Mouse (Mus musculus) retina, embryonic 14.5 days (tissue): ENCODE results near the gene Slc12a8.

Experiments used
- DNase-seq: peaks from one replicate; pipeline ENCODE4 v3.0.0-alpha.2; 2015; ENCODE audit warnings: low spot score

Slc12a8 gene

GRCm38 (mm10) chr16:33675151-33675847, 158.2 kb downstream of the Slc12a8 start:
- DNase-seq = no peak

- DNase-seq = no peak
These were observed 158.7 kb downstream of the Slc12a8 start for GRCm38 (mm10) chr16:33675848-33676184.

GRCm38 (mm10) chr16:33676347-33677312, 159.5 kb downstream of the Slc12a8 start:
- no peak for DNase-seq

- no peak for DNase-seq
These were observed 160.2 kb downstream of the Slc12a8 start for GRCm38 (mm10) chr16:33677313-33677690.

DNA sequence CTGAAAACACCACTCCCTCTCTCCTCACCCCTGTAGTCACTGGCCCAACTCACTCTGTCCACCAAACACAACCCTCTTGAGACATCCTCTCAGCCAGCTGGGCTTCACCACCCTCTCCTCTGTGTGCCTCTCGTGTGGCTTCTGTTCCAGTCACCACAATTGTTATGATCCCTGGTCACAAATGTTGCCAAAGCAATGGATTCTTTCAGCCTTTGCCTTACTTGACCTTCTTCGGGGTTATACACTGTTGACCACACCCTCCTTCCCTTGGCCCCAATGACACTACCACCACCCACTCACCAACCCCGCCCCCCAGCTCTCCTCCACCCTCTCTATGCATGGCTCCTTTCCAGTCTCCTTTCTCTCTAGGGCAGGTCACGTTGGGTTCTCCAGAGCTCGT, 160.8 kb downstream of the Slc12a8 start:
- no peak for DNase-seq

GRCm38 (mm10) chr16:33680271-33680670, 163.1 kb downstream of the Slc12a8 start:
- no peak for DNase-seq

DNA sequence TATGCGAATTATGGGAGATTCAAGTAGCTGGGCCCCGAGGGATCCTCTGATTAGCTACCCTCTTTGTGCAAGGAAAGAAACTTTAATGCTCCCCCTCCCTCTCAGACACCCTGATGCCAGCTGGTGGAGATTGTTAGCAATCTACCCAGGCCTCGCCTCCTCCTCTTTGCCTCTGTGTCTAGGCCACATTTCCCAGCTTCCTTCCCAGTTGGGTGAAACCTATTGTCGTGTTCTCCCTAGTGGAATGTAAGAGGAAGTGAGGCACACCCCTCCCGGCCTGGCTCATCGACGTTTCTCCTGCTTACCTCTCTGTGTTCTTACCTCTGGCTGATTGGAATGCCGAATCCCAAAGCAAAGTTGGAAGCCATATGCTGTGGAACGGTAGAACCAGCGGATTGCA, 163.7 kb downstream of the Slc12a8 start:
- peak; percentile 20 for DNase-seq

DNA sequence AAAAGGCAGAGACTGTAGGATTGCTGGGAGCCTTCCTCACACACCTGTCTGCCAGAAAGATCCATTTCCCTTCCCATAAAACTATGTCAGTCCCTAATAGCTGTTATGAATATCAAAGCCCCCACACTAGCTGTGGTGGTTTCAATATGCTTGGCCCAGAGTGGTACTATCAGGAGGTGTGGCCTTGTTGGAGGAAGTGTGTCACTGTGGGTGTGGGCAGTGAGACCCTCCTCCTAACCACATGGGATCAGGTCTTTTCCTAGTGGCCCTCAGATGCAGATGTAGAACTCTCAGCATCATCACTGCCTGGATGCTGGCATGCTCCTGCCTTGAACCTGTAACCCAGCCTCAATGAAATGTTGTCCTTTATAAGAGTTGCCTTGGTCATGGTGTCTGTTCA, 164.5 kb downstream of the Slc12a8 start:
- no peak for DNase-seq

GRCm38 (mm10) chr16:33682651-33683050, 165.5 kb downstream of the Slc12a8 start:
- DNase-seq = no peak

GRCm38 (mm10) chr16:33683206-33684161, 166.4 kb downstream of the Slc12a8 start:
- peak; percentile 41 for DNase-seq

DNA sequence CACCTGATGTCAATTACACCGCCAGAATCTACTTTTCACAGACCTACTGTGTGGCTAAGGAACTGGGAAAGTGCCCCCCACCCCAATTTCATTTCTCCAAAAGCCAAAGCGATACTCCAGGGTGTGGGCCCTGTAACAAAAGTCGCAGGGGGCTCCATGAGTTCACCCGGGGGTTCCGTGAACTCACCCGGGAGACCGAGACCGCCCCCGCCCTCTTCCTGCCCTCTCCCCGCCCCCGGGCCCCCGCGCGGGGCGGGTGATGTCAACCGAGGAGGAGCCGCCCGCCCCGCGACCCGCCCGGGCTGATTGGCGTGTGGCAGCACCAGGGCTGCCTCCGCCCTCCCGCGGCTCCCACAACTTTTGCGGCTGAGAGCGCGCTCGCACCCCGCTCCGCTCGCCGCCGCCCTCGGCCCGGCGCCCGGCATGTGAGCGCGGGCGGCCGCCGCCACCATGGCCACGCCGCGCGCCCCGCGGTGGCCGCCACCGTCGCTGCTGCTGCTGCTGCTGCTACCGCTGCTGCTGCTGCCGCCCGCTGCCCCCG, 167.1 kb downstream of the Slc12a8 start, which contains the start of gene Heg1:
Gene Heg1, plus strand, starts transcription at position 209 of the 541 bp plus-strand sequence.
- peak; percentile 74 for DNase-seq

DNA sequence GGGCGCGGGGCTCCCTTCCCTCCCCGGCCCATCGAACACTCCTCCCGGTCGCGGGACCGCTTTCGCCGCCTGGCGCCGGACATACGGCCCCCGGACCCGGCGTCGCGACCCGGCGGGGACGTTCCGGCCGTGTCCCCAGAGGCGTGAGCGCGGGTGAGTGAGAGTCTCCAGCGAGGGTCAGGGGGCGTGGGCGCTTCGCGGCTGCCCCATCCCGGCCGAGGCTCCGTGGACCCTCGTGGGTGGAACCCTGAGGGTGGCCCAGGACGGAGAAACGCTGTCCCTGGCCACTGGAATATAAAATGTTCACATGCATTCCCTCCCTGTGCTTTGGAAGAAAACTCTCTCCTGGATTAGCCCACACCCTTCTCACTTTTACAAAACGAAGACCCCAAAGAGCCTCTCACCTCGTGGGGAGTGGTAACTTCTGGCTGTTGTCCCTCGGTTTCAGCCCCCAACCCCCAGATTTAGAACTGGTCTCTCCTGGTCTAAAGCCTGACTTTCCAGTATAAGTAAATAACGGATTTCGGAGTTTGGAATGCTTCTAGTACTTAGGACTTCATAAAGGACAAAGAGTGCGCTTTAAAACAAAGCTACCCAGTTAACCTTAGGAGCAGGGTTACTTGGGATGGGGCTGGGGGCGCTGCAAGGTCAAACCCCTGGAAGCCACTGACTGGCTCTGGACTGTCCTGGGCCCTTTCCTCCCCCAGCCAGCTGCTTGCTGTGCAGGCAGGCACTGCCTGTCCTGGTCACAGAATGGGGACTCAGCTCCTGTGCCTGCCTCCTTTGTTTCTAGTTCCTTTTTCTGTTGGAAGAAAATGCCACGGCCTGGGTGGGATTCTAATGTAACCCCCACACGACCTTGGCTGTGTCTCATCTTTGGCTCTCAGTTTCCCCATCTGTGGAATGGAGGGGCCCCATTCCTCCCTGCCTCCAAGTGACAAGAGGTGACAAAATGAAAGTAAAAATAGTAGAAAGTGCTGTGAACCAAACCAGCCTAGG, 167.9 kb downstream of the Slc12a8 start:
- DNase-seq = peak; percentile 40

GRCm38 (mm10) chr16:33686056-33686455, 168.9 kb downstream of the Slc12a8 start:
- no peak for DNase-seq

- DNase-seq = no peak
These were observed 170.6 kb downstream of the Slc12a8 start for GRCm38 (mm10) chr16:33687724-33688123.

DNA sequence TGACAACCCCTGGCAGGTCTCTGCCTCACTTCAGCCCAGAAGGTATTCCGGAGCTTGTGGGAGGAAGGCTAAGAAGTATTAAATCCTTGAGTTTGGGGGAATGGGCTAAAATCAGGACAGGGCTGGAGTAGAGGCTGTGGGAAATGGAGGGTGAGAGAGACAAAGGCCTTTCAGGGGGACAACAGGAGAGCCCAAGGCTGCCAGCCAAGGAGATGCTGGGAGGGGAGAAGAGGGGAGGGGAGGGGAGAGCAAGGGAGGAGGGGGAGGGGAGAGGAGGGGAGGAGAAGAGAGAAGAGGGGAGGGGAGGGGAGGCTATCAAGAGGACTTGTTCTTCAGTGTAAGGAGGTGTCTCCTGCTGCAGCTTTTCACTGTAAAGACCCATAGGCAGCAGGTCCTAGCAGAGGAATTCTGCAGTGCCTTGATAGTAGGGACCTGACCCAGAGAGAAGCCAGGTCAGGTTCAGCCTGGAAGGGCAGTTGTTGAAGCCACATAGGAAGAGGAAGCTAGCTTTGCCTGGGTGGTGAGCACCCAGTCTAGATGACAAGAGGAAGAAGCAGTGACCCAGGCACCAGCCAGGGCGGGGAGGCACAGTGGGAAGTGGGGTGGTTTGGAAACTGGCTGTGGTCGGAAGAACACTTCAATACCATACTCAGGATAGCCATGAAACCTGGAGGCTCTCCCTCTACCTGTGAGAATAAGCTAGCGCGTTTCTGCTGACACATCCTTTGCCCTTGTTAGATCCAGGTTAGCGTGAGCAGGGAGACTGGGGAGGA, 174.0 kb downstream of the Slc12a8 start:
- DNase-seq = no peak

DNA sequence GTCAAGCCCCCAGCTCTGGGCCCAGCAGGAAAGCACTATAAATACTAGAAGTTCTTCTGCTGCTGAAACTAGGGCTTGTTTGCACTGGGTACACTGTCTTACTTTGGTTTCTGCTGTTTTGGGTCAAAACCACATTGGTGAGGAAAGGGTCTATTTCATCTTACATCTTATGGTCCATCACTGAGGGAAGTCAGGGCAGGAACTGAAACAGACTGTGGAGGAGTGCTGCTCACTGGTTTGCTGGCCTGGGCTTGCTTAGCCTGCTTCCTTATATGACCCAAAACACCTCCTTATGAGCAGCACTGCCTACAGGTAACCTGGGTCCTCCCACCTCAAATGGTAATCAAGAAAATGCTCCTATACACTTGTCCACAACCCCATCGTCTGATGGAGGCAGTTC, 176.4 kb downstream of the Slc12a8 start:
- no peak for DNase-seq

DNA sequence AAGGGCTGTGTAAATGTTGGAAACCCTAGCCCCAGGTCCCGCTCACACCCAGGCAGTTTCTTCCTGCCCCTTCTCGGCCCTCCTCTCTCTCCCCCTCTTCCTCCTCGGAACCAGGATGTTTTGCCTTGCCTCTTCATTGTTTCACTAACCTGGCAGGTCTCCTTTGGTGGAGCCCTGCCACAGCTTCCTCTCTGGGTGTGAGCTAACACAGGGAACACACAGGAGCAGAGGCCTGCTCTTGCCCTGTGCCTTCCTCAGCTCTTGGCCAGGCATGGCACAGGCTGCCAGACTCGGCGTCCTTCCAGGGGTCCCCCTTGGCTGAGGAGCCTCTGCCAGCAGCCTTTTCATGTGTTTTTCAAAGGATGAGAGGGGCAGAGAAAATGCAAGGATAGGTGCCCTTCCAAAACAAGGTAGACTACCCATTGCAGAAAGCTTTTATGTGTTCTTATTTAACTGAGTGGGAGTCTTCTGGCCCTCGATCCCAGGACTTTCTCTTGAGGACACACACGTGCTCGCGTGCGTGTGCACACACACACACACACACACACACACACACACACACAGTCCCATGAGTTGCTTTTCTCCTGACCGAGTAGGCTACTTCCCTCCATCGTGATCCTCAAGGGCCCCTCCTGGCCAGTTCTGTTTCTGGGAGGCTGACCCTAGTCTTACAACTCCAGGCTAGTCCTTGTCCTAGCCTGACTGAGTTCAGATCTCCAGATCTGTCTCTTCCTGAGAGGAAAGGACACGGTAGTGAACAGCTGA, 179.9 kb downstream of the Slc12a8 start:
- DNase-seq = no peak

GRCm38 (mm10) chr16:33697576-33698276, 180.6 kb downstream of the Slc12a8 start:
- no peak for DNase-seq
